Mouse (Mus musculus) left cerebral cortex, postnatal 10 days (tissue): ENCODE data around the gene Ctnna3. TPM values are rescaled to one million over a fixed set of nuclear protein-coding genes. Genes with fewer than 3 reads are reported as not detected.
"Not testable (repeated sequence)": the region's sequence is repeated elsewhere in the genome, so short reads cannot be mapped to it uniquely, and the experiment has no call there.

Source experiments
- DNase-seq, 2 experiments: peaks; one replicate each; pipeline ENCODE4 v3.0.0; 2021 to 2022; ENCODE audit warnings: low spot score in 2 of 2, mixed read lengths in 1 of 2; ENCODE audit errors: extremely low spot score in 1 of 2
- intact Hi-C: fragments of 180-260 bp; cut with DNase I; formaldehyde crosslinking; loops from one replicate; pipeline ENCODE4 v1.15.1; 2025
- total RNA-seq, 2 experiments: library from RNA; stranded (reverse); gene quantifications; 2 replicates each; pipeline ENCODE4 v1.2.3; 2021

Gene Ctnna3
- total RNA-seq, 2 experiments from 2014 or later: 1.4 TPM

GRCm38 (mm10) chr10:64215632-64216031, 785.7 kb downstream of the Ctnna3 start:
- intact Hi-C loops: no loop called here
- DNase-seq: no peak

DNA sequence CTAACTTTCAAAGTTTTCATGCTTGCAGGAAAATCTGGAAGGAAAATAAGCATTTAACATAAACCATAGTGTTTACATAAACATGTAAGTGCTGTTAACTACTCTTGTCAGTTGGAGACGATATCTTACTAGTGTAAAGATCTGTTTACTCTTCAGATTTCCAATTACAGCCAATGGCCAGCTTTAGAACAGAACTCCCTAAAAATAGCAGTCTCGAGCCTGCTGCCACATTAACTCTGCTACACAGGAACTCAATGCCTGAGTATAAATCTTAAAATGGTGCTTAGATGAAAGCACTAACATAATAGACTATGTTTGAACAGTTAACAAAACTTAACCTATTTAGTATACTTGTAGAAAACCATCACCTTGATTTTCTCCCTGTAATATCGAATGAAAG, 793.1 kb downstream of the Ctnna3 start:
- intact Hi-C loops: no loop called here
- no peak for DNase-seq

DNA sequence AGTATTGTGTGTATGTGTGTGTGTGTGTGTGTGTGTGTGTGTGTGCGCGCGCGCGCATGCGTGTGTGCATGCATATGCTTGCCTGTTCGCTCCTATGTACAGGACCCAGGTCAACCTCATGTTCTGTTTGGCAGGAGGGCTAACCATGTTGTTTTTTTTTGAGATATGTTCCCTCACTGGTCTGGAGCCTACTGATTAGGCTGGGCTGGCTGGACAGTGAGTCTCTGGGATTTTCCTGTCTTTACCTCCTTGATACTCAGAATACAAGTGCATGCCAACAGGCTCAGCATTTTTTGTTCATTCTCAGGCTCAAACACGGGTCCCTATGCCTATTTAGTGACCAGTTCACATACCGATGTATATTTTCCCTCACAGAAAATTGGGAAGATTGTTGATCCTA, 794.1 kb downstream of the Ctnna3 start:
- no peak for DNase-seq
- intact Hi-C loops: no loop called here

DNA sequence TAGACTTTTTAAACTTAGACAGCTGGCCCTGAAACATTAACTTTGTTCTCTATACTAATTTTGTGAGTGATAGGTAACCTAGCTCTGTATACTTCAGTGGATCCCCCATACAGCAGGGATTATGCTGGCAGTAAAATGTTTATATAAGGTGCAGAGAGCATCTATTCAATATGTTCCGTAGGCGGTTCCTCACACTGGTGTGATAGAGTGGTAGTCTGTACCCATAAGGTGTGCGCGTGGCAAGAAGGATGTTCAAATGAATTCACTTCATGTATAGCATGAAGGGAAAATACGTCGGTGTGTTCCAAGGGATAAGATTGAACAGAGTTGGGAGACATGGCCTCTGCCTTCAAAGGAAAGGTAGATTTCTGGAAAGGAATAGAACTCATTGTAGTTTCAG, 794.5 kb downstream of the Ctnna3 start:
- no peak for DNase-seq
- intact Hi-C loops: no loop called here

GRCm38 (mm10) chr10:64225826-64226225, 795.9 kb downstream of the Ctnna3 start:
- DNase-seq, intact Hi-C loops: not testable (repeated sequence)

DNA sequence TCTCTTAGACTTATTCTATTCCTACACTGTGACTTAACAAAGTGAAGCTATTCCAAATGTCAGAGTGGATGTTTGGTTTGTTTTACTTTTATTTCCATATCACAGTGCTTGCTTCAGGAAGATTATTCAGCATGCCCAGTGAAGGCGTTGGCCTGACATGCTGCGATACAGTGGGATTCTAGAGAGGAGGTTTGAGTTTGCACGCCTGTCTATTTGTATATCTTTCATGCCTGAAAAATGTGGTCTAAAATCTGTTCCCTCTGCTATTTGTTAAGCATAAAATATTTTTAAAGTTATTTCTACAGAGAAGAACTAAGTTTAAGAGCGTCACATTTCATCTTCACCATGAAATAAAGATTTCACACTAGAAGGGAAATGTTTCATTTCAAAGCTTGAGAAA, 813.5 kb downstream of the Ctnna3 start:
- no peak for DNase-seq
- intact Hi-C loops: no loop called here

- intact Hi-C loops: no loop called here
- peak in 1 of 2 experiments; percentile 9 for DNase-seq
Measured at GRCm38 (mm10) chr10:64268156-64268555, 838.3 kb downstream of the Ctnna3 start.

DNA sequence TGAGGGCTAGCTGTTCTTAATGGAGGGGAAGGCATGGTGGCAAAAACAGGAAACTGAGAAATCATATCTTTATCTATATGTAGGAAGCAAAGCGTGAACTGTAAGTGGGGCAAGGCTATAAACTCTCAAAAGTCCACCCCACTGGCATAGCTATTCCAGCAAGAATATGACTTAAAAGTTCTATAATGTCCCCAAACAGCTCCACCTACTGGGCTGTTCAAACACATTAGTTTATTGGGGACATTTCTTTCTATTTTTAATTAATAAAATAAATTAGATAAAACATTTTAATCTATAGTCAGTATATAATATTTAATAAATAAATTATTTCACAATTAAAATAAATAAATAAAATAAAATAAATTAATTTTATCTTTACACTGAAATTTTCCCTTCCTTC, 845.2 kb downstream of the Ctnna3 start:
- DNase-seq: no peak
- intact Hi-C loops: no loop called here

- intact Hi-C loops: no loop called here
- no peak for DNase-seq
Measured at GRCm38 (mm10) chr10:64278836-64279235, 848.9 kb downstream of the Ctnna3 start.

GRCm38 (mm10) chr10:64305802-64306201, 875.9 kb downstream of the Ctnna3 start:
- DNase-seq: no peak
- intact Hi-C loops: no loop called here

- intact Hi-C loops: no loop called here
- no peak for DNase-seq
Measured at GRCm38 (mm10) chr10:64311622-64312292, 881.9 kb downstream of the Ctnna3 start.

DNA sequence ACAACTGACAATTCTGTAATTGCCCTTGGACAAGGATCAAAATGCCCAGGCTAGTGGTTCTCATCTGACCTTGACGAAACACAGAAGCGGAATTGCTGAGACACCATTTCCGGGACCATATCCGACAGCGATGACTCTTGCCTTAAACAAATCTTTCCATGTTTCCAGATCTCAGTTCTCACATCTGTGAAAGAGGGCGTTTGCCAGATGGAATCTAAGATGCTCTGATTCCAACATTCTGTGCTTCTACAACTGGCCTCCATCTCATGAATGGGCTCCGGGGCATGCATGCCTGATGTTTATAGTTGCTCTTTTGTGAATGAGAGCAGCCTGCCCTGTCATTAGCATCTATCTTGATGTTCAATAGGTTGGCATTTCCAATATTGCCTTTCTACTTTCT, 890.4 kb downstream of the Ctnna3 start:
- intact Hi-C loops: no loop called here
- DNase-seq: peak in 1 of 2 experiments; percentile 4

DNA sequence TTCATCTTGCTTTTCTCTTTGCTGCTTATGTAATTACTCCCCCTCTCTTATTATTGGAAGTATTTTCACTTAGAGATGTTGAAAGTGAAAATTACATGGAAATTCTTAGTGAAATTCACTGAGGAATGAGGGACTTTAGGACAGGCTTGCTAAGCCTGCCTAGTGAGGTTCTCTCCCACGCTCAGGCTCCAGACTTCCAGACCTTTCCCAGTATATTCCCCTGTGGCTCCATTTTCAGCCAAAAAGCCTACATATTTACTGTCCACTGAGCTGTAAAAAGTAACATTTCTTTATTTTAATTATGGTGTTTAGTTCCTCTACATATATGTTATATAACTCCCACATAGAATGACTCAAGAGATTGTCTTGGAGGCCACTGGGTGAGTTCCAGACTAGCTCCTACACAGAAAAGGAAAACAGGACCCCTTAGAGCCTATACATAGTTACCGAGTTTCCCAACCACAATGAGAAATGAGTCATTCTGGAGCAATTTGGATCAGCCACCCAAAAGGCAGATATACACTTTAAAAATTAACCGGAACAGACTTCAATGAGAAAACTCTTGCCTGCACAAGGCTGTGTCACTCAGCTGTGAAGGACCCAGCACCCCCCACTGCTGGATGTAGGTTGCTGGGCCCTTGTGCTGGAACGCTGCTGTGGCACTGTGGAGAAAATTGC, 912.9 kb downstream of the Ctnna3 start:
- no peak for DNase-seq
- intact Hi-C loops: no loop called here

- intact Hi-C loops: no loop called here
- no peak for DNase-seq
Measured at GRCm38 (mm10) chr10:64373288-64373687, 943.4 kb downstream of the Ctnna3 start.

DNA sequence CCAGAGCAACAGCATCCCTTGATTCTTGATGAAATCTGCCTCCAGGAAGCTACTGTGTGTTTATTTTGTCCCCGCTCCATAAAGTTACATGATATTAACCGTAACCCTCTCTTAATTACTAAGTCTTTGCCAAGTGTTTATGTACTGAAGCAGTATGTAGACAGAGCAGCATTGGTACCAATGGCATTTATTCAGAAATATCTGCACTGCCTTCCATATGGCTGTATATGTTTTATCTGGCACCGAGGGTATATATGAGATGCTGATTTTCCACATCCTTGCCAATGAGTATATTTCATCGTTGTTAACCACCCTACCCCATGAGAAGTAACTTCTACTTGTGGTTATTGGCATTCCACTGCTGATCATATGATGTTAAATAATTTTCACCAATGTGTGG, 947.9 kb downstream of the Ctnna3 start:
- no peak for DNase-seq
- intact Hi-C loops: no loop called here

DNA sequence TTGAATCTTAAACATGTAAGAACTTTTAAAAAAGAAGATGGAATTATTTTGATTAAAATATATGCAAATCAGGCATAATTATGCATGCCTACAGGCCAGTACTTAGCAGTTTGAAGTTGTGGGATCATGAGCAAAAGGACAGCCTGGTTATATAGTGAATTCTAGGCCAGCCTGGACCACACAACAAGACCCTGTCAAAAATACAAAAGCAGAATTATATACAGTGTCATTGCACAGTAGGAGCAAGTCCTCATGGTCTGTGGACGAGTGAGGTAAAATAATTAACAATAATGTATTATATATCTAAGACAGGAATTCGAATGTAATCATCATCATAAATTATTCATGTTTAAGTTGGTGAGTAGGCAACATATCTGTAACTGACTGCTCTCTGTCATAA, 966.7 kb downstream of the Ctnna3 start:
- intact Hi-C loops: no loop called here

GRCm38 (mm10) chr10:64418396-64418795, 988.5 kb downstream of the Ctnna3 start:
- DNase-seq, intact Hi-C loops: not testable (repeated sequence)

More for the DNA sequence above, 966.7 kb downstream of the Ctnna3 start:
- DNase-seq: no peak

DNA sequence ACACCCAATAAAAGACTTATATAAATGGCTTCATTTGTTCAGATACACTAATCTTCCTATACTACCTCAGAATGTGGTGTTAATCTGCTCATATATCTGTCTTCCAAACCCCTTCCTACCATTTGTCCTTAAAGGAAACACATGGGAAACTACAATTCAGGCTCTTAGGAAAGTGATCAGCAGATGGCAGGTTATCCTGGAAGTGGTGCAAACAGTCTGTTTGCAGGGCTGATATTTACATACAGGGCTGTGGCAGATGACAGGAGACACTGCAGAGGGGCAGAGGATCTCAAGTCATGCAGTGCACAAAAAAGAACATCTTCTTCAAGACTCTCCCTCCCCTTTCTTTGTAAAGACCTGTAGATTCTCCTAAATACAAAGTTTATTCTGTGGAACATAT, 1008.8 kb downstream of the Ctnna3 start:
- intact Hi-C loops: no loop called here
- DNase-seq: no peak

- intact Hi-C loops: no loop called here
- DNase-seq: no peak
Measured at GRCm38 (mm10) chr10:64448624-64449023, 1018.7 kb downstream of the Ctnna3 start.

GRCm38 (mm10) chr10:64483281-64483680, 1053.4 kb downstream of the Ctnna3 start:
- no peak for DNase-seq
- intact Hi-C loops: no loop called here

DNA sequence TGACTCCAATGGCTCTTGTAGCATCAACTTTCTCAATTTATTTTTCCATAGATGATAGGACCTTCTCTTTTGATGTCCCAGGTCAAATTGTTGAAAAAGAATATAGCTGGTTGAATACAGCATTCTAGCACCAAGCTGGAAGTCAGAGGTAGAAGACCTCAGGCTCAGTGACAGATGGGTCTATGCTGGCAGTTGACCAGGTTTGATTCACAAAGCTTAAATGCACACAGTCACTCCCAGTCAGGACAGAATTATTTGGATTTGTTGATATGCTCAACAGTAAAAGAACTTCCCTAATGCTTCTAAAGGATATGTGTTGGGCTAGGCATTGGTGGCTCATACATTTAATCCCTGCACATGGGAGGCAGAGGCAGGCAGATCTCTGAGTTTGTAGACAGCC, 1059.6 kb downstream of the Ctnna3 start:
- intact Hi-C loops: no loop called here
- DNase-seq: no peak
